20 mouse cellular contexts compared by ENCODE assay signal in genomic region chr6:144987216-144987615, GRCm38 (mm10).
DNase-seq lines count a peak whose midpoint lies in the region; ATAC-seq lines count a peak whose summit lies in the region.
"Had no signal": no experiment of that assay in that cellular context is flagged by ENCODE, and none has a peak within 500 bp of the region (broad histone marks: within the 10 kb centered on the region; RNA-seq: fewer than 3 reads in every experiment).

No protein-coding gene starts in this region.

- peak; percentile 5 for DNase-seq in CD4-positive, CD25-positive, alpha-beta regulatory T cell, adult 2 months (ENCODE audit: low read depth, low spot score)
- DNase-seq in thymus, postnatal 0 days (ENCODE audit: low spot score), result peak; percentile 54
- DNase-seq in thymus, postnatal 4 days, result peak; percentile 28
- no peak for DNase-seq in kidney, postnatal 25 days
- DNase-seq: adrenal gland, postnatal 25 days; cerebellum, adult 11-12 months; cerebellum, adult 9-11 months; embryo, embryonic 11 days; heart, postnatal 10 days; kidney, adult 8-10 months; kidney, postnatal 14 days; lung, embryonic 14.5 days; lung, postnatal 14 days; spleen, adult 18-20 months had no signal

- no peak for ATAC-seq in CD4-positive, CD25-positive, alpha-beta regulatory T cell, adult 4 months
- ATAC-seq in granulocyte monocyte progenitor cell, adult 5-6 weeks (replicated peaks; ENCODE audit: poor library complexity, severe bottlenecking), result peak; percentile 61
- no peak for ATAC-seq in frontal cortex, adult (ENCODE audit: low TSS enrichment)
- ATAC-seq: forebrain, embryonic 15.5 days; intestine, embryonic 16.5 days; midbrain, embryonic 16.5 days had no signal

Comparison
In these comparisons a context has a peak if more than half of its experiments do, and no peak if none do; other contexts are left out.
1. DNase-seq: peak in CD4-positive, CD25-positive, alpha-beta regulatory T cell, adult 2 months (single experiment), thymus, postnatal 0 days (single experiment) and thymus, postnatal 4 days (single experiment); none in kidney, postnatal 25 days (0 of 2).